Mouse (Mus musculus) G1E (cell line): ENCODE data around the gene Dlx5. TPM values are rescaled to one million over a fixed set of nuclear protein-coding genes. Genes with fewer than 3 reads are reported as not detected.

Experiments
- ATAC-seq: 2 replicates; pipeline ENCODE4 v1.8.0; 2016; ENCODE audit warnings: mild to moderate bottlenecking; ENCODE audit not compliant: insufficient number of reproducible peaks, poor library complexity, low FRiP score, severe bottlenecking; ENCODE audit errors: extremely low read depth
- DNase-seq: peaks from one replicate; pipeline ENCODE4 v3.0.0; 2012; ENCODE audit warnings: low spot score
- H3K27me3 ChIP-seq: 2 replicates; pipeline ENCODE4 v1.6.1; 2012; ENCODE audit warnings: mild to moderate bottlenecking, low read length, inconsistent platforms; ENCODE audit not compliant: insufficient read depth
- H3K36me3 ChIP-seq: replicated peaks from 2 replicates; pipeline ENCODE3; 2012; ENCODE audit warnings: mild to moderate bottlenecking, inconsistent platforms
- H3K4me1 ChIP-seq: 2 replicates; pipeline ENCODE4 v1.6.1; 2012; ENCODE audit warnings: low read depth, low read length, inconsistent platforms, mixed read lengths; ENCODE audit not compliant: insufficient read depth
- H3K4me3 ChIP-seq: 2 replicates; pipeline ENCODE4 v1.5.1; 2012; ENCODE audit warnings: low read depth, mild to moderate bottlenecking, inconsistent platforms, low read length, moderate library complexity, mixed read lengths
- H3K9me3 ChIP-seq: replicated peaks from 2 replicates; pipeline ENCODE4 v1.6.1; 2012; ENCODE audit warnings: inconsistent platforms
- CTCF ChIP-seq: IDR thresholded peaks from 2 replicates; pipeline ENCODE4 v1.5.1; 2012; ENCODE audit warnings: low read depth, low read length, inconsistent platforms, mixed read lengths
- GATA1 ChIP-seq: IDR thresholded peaks from 2 replicates; pipeline ENCODE4 v1.6.1; 2012; ENCODE audit warnings: borderline replicate concordance, low read length, inconsistent platforms, mixed read lengths
- GATA2 ChIP-seq: IDR thresholded peaks from 2 replicates; pipeline ENCODE4 v1.6.1; 2012; ENCODE audit warnings: low read depth, low read length, inconsistent platforms, borderline replicate concordance
- POLR2AphosphoS5 ChIP-seq: IDR thresholded peaks from 2 replicates; pipeline ENCODE4 v1.6.1; 2012; ENCODE audit warnings: low read depth, low read length, inconsistent platforms; ENCODE audit not compliant: insufficient replicate concordance
- TAL1 ChIP-seq: conservative IDR thresholded peaks from 2 replicates; pipeline ENCODE4 v1.6.1; 2012; ENCODE audit warnings: low read depth, low read length, inconsistent platforms, mixed read lengths
- polyA plus RNA-seq: library from polyadenylated mRNA; stranded (reverse); fragments of >175 nt; gene quantifications from 2 replicates; pipeline ENCODE4 v1.2.3, GENCODE M21; 2012
- total RNA-seq, 2 experiments: library from RNA; stranded (forward) in 1 of 2; stranded (reverse) in 1 of 2; fragments of 200-1000 nt in 1 of 2; fragments of >200 nt in 1 of 2; fragmentation: Nextera tagmentation in 1 of 2; gene quantifications; 2 replicates each; pipeline ENCODE4 v1.2.3; 2014 to 2017

Gene Dlx5
- total and polyA plus RNA-seq, 3 experiments, result not detected

- DNase-seq, result no peak
- Histone ChIP-seq H3K36me3 (no peaks in the 10 kb centered on the region), H3K9me3 (no peaks in the 10 kb centered on the region), H3K27me3 (peaks cover 8% of the 10 kb centered on the region), H3K4me3 (no peak overlapping the region), H3K4me1 (no peaks in the 10 kb centered on the region)
- no peak for ATAC-seq
- no peak for TF ChIP-seq TAL1
- no peak for TF ChIP-seq GATA1
- no peak for TF ChIP-seq GATA2
- TF ChIP-seq POLR2AphosphoS5, result no peak
- TF ChIP-seq CTCF, result no peak
Measured at GRCm38 (mm10) chr6:6848541-6848940, 33.3 kb downstream of the Dlx5 start.

GRCm38 (mm10) chr6:6833301-6833700, 48.6 kb downstream of the Dlx5 start:
- ATAC-seq, result no peak
- TF ChIP-seq GATA1, result no peak
- no peak for TF ChIP-seq CTCF
- no peak for TF ChIP-seq GATA2
- TF ChIP-seq TAL1, result no peak
- no peak for TF ChIP-seq POLR2AphosphoS5

GRCm38 (mm10) chr6:6830446-6830845, 51.4 kb downstream of the Dlx5 start:
- Histone ChIP-seq H3K4me1 (no peaks in the 10 kb centered on the region), H3K4me3 (no peak overlapping the region), H3K36me3 (no peaks in the 10 kb centered on the region), H3K9me3 (no peaks in the 10 kb centered on the region), H3K27me3 (no peaks in the 10 kb centered on the region; the same call in 1 of the 2 replicates)
- TF ChIP-seq GATA1, result no peak
- TF ChIP-seq GATA2, result no peak
- no peak for TF ChIP-seq CTCF
- no peak for TF ChIP-seq TAL1
- no peak for TF ChIP-seq POLR2AphosphoS5
- no peak for DNase-seq
- ATAC-seq, result no peak

More at GRCm38 (mm10) chr6:6833301-6833700, 48.6 kb downstream of the Dlx5 start:
- no peak for DNase-seq
- no peaks in the 10 kb centered on the region for H3K4me1 ChIP-seq
- H3K9me3 ChIP-seq, result no peaks in the 10 kb centered on the region
- H3K4me3 ChIP-seq, result no peak overlapping the region
- no peaks in the 10 kb centered on the region for H3K36me3 ChIP-seq
- H3K27me3 ChIP-seq, result peaks cover 4% of the 10 kb centered on the region

Other genes starting within 250 kb of the Dlx5 start
- not detected in 2 replicates for gene Dlx6, start 18.8 kb downstream of the Dlx5 start, total RNA-seq (2014; fragmentation: Nextera tagmentation)
- 1.1 TPM in 1 of 2 replicates, not detected in the other for gene Dlx6, start 18.8 kb downstream of the Dlx5 start, total RNA-seq (2017)
- gene Dlx6, start 18.8 kb downstream of the Dlx5 start, polyA plus RNA-seq, result not detected in 2 replicates
- 7.1 and 9.0 TPM in 2 replicates for gene Sdhaf3, start 73.9 kb upstream of the Dlx5 start, total RNA-seq (2014; fragmentation: Nextera tagmentation)
- gene Sdhaf3, start 73.9 kb upstream of the Dlx5 start, total RNA-seq (2017), result 5.0 and 6.5 TPM in 2 replicates
- 0.39 and 1.4 TPM in 2 replicates for gene Sdhaf3, start 73.9 kb upstream of the Dlx5 start, polyA plus RNA-seq